Mouse (Mus musculus) heart, postnatal 25 days (tissue): ENCODE measurements around the gene Rit1. TPM values are rescaled to one million over a fixed set of nuclear protein-coding genes. Genes with fewer than 3 reads are reported as not detected.
"Not testable (repeated sequence)": the region's sequence is repeated elsewhere in the genome, so short reads cannot be mapped to it uniquely, and the experiment has no call there.

Source experiments
- DNase-seq: peaks from one replicate; pipeline ENCODE4 v3.0.0; 2022; ENCODE audit warnings: low spot score
- intact Hi-C: fragments of 180-260 bp; cut with DNase I; formaldehyde crosslinking; loops from one replicate; pipeline ENCODE4 v1.15.1; 2025
- total RNA-seq, 2 experiments: library from RNA; stranded (reverse); gene quantifications; 2 replicates each; pipeline ENCODE4 v1.2.3; 2021

Rit1 gene
- total RNA-seq, 2 experiments from 2014 or later, result 71.7 to 76.2 TPM

DNA sequence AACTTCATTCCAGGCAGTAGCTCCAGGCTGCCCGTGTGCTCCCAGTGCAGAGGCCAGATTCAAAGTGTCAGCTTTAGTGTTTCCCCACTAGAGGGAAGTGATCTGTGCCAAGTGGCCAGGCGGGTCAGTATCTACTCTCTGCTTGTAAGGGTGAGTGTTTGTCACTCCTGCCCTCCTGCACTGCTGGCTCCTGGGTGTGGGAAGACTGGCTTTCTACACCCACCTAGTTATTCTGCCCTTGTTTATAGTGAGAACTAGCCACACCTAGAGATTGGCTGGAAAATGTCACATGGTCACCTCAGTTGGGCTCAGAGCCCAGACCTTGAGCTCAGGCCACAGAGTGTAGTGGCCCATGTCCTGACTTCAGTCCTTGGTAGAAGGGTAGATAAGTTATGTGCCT, 2.5 kb downstream of the Rit1 start:
- intact Hi-C loops, result loop anchor here (2.0 kb wide), 1 partner anchor 32 kb away; no protein-coding TSS in a partner anchor

DNA sequence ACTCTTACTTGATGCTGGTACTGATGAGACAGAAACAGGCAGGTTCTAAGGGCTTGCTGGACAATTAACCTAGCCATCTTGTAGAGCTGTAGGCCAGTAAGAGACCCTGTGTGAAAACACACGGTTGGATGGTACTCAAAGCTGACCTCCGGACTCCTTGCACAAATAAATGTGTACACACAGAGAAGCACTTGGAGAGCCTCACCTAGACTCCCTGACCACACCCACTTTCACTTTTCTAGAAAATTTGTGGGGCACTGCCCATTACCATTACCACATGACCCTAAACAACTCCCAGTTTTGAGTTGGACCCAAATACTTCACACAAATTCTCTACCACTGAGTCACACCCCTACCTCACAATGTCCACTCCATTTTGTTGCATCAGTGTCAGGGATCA, 19.9 kb downstream of the Rit1 start:
- no peak for DNase-seq
- intact Hi-C loops, result loop anchor here (5.0 kb wide), 1 partner anchor 129 kb away; the partner anchor contains the start of gene Arhgef2

More for the DNA sequence above, 2.5 kb downstream of the Rit1 start:
- peak; percentile 55 for DNase-seq

DNA sequence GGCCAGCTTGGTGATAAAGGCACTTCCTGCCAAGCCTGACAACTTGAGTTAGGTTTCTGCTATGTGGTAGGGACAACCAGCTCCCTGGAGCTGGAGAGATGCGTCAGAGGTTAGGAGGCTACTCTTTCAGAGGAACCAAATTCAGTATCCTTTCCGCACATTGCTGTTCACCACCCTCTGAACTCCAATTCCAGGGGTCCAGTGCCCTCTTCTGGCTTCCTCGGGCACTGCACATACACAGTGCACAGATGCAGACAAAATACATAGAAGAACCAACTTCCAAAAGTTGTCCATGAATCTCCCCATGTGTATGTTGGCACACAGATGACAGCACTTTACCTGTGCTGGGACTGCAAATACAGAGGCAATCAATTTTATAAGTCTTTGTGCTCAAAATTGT, 22.0 kb downstream of the Rit1 start:
- intact Hi-C loops, result loop anchor here (1.0 to 5.0 kb wide), 3 partner anchors 60 to 146 kb away; partner anchors contain the start of gene Arhgef2
- peak; percentile 13 for DNase-seq

DNA sequence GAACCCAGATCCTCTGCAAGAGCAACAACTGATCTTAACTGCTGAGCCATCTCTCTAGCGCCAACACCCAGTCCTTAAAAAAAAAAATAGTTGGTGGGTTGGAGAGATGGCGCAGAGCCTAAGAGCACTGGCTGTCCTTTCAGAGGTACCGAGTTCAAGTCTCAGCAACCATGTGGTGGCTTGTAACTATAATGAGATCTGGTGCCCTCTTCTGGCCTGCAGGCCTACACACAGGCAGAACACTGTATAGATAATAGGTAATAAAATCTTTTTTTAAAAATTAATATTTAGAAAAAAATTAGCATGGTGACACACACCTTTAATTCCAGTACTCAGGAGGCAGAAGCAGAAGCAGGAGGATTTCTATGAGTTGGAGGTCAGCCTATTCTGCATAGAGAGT, 23.5 kb downstream of the Rit1 start:
- intact Hi-C loops, result no loop called here
- DNase-seq, result no peak

DNA sequence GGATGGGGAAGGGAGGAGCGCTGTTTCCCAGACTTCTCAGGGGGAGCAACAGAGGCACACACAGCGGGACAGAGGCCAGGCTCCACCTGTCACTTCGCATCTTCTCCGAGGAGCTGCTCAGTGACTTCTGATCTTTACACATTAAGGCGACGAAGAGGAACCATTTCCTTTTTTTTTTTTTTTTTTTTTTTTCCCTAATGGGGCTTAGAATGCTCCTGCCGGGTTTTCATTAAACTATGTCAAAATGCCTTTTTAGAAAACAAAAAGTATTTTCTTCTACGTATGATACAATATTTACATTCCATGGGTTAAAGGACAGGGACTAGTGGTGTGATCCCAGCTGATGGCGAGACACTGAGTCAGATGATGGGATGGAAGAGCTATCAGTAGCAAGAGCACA, 28.9 kb downstream of the Rit1 start:
- intact Hi-C loops, result no loop called here
- no peak for DNase-seq

DNA sequence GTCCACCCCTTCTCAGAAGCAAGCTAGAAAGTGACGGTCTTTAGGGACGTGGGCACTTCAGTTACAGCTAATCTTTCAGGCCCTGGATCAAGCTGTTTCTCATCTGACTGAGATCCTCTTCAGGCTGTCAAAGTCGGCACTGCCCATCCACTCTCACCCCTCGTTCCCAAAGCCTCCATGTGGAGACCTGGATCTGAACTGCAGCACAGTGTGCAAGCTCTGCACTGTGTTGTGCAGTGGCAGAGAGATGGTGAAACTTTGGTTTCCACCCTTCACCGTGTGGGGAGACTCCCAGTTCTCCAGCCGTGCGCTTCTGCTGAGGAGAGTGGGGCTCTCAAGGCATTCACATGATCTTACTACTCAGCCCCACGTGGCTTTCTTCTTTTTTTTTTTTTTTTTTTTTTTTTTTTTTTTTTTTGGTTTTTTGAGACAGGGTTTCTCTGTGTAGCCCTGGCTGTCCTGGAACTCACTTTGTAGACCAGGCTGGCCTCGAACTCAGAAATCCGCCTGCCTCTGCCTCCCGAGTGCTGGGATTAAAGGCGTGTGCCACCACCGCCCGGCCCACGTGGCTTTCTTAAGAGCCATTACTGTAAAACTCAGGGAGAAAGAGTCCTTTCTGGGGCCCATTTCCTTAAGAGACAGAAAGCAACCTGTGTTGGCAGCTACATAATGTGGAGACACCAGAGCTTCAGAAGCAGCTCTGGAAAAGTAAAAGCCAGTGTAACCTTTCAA, 29.7 kb downstream of the Rit1 start:
- intact Hi-C loops, result no loop called here
- no peak for DNase-seq

DNA sequence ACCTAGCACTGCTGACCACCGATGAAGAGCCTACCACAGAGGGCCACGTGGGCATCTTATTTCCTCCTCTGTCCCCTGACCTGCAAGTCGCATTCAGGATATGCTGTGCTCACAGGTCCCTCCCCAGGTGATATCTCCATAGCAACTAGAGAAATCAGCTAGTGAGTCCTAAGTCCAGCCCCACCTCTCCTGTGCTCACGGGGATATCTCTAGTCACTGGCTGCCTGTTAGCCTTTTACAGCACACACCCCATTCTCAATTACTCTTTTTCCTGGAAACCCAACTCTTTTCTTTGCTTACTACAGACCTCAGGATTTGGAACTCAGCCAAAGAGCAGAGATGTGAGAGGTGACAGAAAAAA, 30.2 kb downstream of the Rit1 start:
- no peak for DNase-seq
- intact Hi-C loops, result no loop called here

DNA sequence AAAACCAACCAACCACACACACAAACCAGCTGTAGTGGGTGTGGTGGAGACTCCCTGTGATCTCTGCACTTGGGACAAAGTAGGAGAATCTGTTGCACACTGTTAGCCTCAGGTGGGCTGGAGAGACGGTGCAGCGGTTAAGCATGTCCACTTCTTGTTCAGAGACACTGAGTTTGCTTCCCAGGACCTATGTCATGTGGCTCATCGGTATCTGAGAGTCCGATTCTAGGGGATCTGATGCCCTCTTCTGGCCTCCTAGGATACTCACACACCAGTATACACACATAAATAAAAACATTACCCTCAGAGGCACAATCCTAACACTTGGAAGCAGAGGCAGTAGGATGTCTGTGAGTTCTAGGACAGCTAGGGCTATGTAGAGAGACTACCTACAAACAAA, 37.6 kb downstream of the Rit1 start:
- intact Hi-C loops, result no loop called here
- DNase-seq, result no peak

DNA sequence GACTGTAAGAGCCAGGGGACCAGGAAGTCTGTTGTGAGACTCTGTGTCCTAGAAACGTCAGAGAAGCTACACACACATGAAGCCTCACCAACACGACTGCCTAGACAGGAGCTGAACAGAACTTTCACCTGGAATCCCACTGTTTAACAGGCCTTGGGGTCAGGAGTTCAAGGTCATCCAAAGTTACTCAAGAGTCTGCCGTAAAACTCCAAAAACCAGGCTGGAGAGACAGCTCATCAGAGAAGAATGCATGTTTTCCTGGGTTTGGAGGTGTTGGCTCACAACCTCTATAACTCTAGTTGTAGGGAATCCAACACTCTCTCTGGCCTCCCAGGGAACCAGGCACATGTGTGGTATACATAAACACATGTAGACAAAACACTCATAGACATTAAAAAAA, 38.9 kb downstream of the Rit1 start:
- no peak for DNase-seq
- intact Hi-C loops, result no loop called here

DNA sequence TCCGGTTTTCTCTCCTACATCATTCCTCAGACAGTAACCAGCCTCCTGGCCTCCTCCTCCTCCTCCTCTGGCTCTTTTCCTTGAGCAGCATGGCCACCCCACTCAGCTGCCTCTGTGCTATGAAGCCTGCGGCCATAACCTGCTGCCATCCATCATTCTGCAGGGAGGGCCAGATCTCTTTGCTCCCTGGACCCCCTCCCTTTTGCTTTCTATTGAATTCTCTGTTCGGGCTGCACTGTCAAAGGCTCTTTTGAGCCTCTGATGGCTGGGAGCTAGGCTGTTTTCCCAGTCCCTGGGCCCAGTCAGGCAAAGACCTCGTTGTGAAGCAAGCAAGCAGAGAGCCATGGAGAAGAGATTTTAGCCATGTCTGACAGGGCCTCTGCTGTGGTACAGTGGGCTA, 39.6 kb downstream of the Rit1 start:
- DNase-seq, result no peak
- intact Hi-C loops, result no loop called here

DNA sequence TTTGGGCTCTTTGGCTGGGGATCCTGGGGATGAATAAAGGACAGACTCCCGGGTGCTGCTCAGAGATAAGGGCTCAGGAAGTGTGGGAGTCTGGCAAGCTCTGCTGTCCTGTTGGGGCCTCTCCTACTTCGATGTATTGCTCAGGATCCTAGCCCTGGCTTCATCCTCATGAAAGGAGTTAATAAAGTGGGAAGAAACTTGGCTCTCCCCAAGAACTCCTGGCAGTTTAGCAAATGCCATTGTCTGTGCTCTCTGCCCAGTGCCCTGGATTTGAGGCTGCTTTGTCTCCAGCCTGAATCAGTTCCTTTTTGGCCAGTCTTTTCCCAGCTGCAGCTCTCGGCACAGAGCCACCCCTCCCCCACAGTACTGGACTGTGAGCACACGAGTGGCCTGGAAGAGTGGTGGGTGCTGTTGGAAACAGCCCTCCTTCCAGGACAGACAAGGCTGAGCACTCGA, 41.4 kb downstream of the Rit1 start:
- DNase-seq, result peak; percentile 61
- intact Hi-C loops, result no loop called here

DNA sequence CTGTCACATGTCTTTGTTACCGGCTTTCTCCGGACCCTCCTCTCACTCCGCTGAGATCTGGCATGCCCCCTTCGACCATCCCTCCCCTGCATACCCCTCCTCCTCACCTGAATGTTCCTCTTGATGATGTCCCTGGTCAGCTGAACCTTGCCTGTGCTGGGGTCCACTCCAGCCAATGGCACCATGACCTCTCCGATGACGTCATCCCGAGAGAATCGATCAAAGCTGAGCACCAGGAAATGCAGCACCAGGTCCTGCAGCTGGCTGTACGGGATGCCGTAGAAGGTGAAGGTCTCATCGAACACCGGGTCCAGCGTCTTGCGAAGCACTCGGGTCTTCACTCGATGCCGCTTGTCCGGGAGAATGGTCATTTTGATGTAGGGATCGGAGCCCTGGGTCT, 45.0 kb downstream of the Rit1 start:
- DNase-seq, result no peak
- intact Hi-C loops, result no loop called here

DNA sequence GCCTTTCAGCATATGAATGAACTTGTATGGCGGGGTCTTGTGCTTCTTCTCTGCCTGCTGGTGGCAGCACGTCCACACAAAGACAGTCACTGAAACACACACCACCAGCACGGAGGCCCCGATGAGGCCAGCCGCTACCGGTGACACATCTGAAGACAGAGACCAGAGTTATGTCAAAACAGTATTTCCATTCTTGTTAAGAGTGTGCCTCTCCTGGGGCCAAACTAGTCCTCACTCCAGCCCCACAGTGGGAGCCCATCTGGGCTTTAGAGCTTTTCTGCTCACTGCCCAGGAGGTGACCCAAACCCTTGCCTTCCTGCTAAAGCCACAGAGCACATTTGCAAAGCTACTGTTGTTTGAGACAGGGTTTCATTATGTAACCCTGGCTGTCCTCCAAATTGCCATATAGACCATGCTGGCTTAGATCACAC, 45.8 kb downstream of the Rit1 start:
- intact Hi-C loops, result no loop called here
- DNase-seq, result no peak

DNA sequence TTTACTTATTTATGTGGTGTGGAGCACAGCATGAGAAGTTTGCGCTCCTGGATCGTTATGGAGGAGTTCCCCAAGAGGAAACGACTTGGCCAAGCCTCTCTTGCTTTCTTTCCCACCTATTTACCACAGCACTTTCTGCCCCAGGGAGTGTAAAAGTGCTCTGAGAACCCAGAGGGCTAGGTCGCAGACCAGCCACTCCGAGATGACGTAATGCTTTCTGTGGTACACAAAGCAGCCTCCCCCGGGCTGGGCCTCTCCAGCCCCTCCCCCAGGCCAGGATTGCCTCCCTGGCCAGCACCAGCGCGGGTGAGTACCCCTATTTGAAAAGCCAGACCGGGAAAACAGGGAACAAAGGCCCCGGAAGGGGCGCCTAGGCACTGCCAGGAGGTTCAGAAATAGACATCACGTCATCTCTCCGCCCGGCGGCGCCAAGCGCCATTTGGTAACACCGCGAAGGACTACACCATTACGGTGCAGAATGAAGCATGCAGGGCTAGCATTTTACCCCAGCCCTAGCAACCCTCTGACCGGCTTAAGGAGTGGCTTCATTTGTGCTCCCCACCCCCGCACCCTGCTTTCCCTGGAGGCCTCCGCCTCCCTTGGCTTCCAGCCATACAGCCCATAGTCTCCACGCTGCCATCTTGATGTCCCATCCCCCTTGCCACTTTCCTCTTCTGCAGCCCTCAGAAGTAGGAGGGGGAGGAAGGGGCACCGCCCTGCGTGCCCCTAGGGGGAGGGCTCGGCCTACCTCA, 54.7 kb downstream of the Rit1 start:
- intact Hi-C loops, result not testable (repeated sequence)
- peak; percentile 36 for DNase-seq

DNA sequence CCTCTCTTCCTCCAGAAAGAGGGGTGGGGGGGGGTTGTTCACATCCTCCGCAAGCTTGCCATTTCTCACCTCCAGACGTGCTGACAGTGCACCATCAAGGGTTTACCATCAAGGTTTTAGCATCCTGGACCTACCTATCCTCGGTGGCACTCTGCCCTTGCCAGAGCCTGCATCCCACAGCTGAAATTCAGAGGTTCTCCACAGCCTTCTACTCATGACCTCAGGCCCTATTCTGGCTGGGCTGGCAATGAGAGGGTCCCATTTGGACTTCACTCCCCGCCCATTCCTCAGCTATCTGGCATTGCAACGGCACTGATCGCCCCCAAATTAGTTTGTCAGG, 55.3 kb downstream of the Rit1 start:
- intact Hi-C loops, DNase-seq: not testable (repeated sequence)

DNA sequence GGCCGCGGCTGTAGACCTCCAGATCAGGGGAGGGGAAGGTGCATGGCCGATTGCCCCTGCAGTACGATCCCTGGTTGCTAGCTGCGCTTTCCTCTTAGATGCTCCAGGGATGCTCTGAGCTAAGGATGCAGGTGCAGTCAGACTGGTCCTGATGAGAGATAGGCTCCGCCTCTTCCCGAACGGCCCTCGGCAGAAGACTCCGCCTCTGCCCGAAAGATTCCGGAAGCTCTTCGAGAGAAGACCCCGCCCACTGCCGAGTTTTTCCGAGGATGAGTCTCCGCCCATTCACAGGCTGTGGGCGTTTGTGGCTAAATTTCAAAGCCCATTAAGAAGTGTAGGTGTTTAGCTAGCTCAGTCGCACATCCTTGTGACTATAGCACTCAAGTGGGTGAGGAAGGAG, 55.8 kb downstream of the Rit1 start:
- DNase-seq, result peak; percentile 79
- intact Hi-C loops, result not testable (repeated sequence)

DNA sequence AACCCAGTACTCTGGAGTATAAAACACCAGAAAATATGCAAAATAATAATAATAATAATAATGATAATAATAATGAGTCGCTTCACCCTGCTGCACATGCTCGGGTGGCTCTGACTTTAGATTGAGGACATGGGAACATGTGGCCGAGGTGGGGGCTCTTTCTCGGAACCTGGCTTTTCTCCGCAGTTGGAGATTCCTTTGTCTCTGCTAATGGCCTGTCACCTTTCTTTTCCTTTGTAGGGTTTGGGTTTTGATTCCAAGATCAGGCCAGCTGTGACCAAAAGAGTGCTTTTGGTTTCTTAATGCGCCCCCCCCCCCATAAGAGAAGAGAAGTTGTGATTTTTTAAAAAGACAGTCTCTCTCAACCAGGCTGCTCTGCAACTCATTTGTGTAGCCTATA, 56.5 kb downstream of the Rit1 start:
- intact Hi-C loops, DNase-seq: not testable (repeated sequence)

DNA sequence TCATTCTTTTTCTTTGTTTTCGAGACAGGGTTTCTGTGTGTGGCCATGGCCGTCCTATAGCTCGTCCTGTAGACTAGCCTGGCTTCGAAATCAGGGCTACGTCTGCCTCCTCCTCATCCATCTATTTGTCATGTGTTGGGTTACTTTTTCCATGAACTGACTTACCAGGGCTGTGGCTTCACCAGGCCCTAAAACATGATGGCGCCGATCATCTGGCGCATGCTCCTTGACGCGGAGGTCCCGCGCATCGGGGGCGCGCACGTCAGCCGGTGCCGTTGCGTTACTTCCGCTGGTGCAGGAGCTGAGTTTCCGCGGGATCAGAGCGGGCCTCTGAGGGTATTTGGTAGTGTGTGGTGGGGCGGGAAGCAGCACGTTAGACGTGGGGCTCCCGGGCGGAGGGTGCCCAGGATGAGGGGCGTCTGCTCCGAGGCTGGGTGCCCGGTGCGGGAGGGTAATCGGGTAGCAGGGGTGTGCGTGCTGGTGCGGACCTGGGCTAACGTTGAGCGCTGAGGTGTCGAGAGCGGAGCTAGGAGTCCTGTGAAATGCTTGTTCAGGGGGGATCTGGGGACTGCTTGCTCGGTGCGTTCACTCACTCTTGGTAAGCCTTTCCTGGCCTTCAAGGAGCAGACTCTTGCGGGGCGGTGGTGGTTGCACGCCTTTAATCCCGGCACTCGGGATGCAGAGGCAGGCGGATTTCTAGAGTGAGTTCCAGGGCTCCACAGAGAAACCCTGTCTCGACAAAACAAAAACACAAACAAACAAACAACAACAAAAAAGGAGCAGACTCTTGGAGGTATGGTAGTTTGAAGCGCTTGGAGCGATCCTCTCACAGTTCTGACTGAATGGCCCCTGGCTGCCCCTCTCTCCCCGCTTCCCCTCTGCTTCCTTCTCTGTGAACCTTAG, 58.6 kb downstream of the Rit1 start, which contains the start of gene Syt11:
TSS of gene Syt11 (minus strand) at position 226 of the 903 bp plus-strand sequence.
- DNase-seq, intact Hi-C loops: not testable (repeated sequence)
